Mouse (Mus musculus) midbrain, embryonic 16.5 days (tissue): ENCODE measurements at regions not wholly inside any gene's neighbourhood (a gene's known extent, or its start where the extent isn't known, plus 50 kb on each side); places are given as distances from the start of the nearest gene placed in this dataset.

Experiments
- ATAC-seq: fragments of 200-750 bp; cut with Nextera tagmentation; 2 replicates; pipeline ENCODE4 v1.8.0; 2017; ENCODE audit warnings: moderate TSS enrichment
- H3K27ac ChIP-seq: fragments of 300-500 bp; sonication (generic); 2 replicates; pipeline ENCODE4 v1.5.1; 2014; ENCODE audit warnings: mild to moderate bottlenecking, low read length, mixed read lengths
- H3K27me3 ChIP-seq: fragments of 300-500 bp; sonication (generic); 2 replicates; pipeline ENCODE4 v1.6.1; 2014; ENCODE audit warnings: low read depth, low read length, mixed read lengths; ENCODE audit not compliant: control insufficient read depth, insufficient read depth
- H3K36me3 ChIP-seq: fragments of 300-500 bp; sonication (generic); 2 replicates; pipeline ENCODE4 v1.6.1; 2014; ENCODE audit warnings: mild to moderate bottlenecking, low read length, moderate library complexity, mixed read lengths; ENCODE audit not compliant: control insufficient read depth, insufficient read depth
- H3K4me1 ChIP-seq: fragments of 300-500 bp; sonication (generic); 2 replicates; pipeline ENCODE4 v1.6.1; 2014; ENCODE audit warnings: mild to moderate bottlenecking, low read length, mixed read lengths; ENCODE audit not compliant: control insufficient read depth, insufficient read depth
- H3K4me2 ChIP-seq: fragments of 300-500 bp; sonication (generic); 2 replicates; pipeline ENCODE4 v1.6.1; 2014; ENCODE audit warnings: mild to moderate bottlenecking, low read length, mixed read lengths
- H3K4me3 ChIP-seq: fragments of 300-500 bp; sonication (generic); 2 replicates; pipeline ENCODE4 v1.5.1; 2014; ENCODE audit warnings: low read depth, mild to moderate bottlenecking, low read length, moderate library complexity, mixed read lengths
- H3K9ac ChIP-seq: fragments of 300-500 bp; sonication (generic); 2 replicates; pipeline ENCODE4 v1.6.1; 2014; ENCODE audit warnings: low read depth, low read length, mixed read lengths
- H3K9me3 ChIP-seq: fragments of 300-500 bp; sonication (generic); replicated peaks from 2 replicates; pipeline ENCODE4 v1.6.1; 2014; ENCODE audit warnings: mild to moderate bottlenecking, low read length, mixed read lengths; ENCODE audit not compliant: control insufficient read depth, poor library complexity, severe bottlenecking
- WGBS: fragments of 180-500 bp; shearing (Covaris S2); extraction: QIAGEN DNeasy Blood & Tissue Kit; methylation state at CpG from one replicate; pipeline ENCODE4 v1.1.7; 2014; 5-methylcytosine and 5-hydroxymethylcytosine counted together

DNA sequence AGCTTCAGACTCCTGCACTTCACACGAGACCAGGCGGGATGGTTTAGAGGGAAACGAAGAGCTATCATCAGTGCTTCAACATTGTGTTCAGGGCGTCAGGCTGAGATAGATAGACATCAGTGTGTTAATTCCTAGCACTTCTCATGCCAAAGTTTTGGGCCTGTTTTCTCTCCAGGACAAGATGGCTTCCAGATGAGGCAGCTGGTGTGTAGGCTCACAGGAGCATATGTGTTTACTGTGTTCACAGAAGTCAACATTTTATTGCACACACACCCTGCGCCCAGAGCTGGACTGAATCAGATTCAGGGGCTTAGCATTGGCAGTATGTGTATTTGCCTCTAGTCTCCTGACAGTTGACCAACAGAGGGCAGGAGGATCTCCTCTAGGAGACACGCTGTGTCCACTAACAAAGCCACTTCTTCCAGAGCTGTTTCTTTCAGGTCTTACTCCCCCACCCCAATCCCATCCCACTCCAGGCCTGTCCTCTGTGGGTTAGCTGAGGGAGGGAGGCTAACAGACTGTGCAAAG lies 123.4 kb downstream of the Lrrc30 start:
- H3K4me1 ChIP-seq, result no peaks in the 10 kb centered on the region
- H3K4me3 ChIP-seq, result no peak overlapping the region
- H3K9me3 ChIP-seq, result no peaks in the 10 kb centered on the region
- H3K27ac ChIP-seq, result no peak overlapping the region
- WGBS, result 90% methylated on average over 6 of the region's 6 CpGs
- H3K4me2 ChIP-seq, result no peak overlapping the region
- H3K9ac ChIP-seq, result no peak overlapping the region
- no peaks in the 10 kb centered on the region for H3K27me3 ChIP-seq
- H3K36me3 ChIP-seq, result no peaks in the 10 kb centered on the region
- ATAC-seq, result no peak

DNA sequence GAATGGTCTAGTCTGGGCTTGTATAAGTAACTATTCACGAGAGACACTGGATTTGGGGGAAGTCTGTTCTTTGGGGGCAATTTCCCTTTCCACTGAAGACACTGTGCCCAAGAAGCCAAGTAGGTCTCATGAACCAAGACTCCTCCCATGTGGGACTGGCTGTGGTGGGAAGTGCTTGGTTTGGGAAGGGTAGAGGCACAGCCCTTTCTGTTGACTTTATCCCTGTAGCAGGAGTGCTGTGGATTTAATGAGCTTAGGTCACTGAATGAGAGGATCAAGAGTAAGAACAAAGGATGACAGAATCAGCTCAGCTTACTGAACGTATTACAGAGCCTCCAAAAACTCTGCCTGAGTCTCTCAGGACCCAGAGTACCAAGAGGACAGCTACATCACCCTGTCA lies 124.2 kb downstream of the Lrrc30 start:
- Histone ChIP-seq H3K4me2 (no peak overlapping the region), H3K27ac (no peak overlapping the region), H3K27me3 (no peaks in the 10 kb centered on the region), H3K4me3 (no peak overlapping the region), H3K4me1 (no peaks in the 10 kb centered on the region), H3K36me3 (no peaks in the 10 kb centered on the region), H3K9me3 (no peaks in the 10 kb centered on the region), H3K9ac (no peak overlapping the region)
- no peak for ATAC-seq
- 29% methylated on average over 2 of the region's 2 CpGs for WGBS

DNA sequence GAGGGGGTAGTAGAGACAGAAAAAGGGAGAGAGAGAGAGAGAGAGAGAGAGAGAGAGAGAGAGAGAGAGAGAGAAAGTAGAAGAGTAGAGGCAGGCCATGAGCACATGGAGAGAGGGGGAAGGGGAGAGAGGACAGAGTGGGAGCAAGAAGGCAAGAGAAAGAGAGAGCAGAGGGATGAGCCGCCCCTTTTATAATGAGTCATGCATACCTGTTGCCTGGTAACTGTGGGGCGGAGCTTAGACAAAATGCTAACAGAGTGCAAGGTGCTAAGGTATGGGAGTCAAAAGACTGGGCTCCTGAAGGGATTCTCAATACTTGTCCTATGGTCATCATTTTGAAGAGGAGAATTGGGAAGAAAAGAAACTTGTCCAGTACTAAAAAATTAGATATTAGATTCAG lies 126.1 kb downstream of the Lrrc30 start:
- no peaks in the 10 kb centered on the region for H3K9me3 ChIP-seq
- no peak overlapping the region for H3K4me3 ChIP-seq
- H3K9ac ChIP-seq, result no peak overlapping the region
- no peaks in the 10 kb centered on the region for H3K36me3 ChIP-seq
- no peaks in the 10 kb centered on the region for H3K4me1 ChIP-seq
- H3K4me2 ChIP-seq, result no peak overlapping the region
- H3K27ac ChIP-seq, result no peak overlapping the region
- no peaks in the 10 kb centered on the region for H3K27me3 ChIP-seq
- WGBS, result 47% methylated on average over 2 of the region's 2 CpGs
- no peak for ATAC-seq

DNA sequence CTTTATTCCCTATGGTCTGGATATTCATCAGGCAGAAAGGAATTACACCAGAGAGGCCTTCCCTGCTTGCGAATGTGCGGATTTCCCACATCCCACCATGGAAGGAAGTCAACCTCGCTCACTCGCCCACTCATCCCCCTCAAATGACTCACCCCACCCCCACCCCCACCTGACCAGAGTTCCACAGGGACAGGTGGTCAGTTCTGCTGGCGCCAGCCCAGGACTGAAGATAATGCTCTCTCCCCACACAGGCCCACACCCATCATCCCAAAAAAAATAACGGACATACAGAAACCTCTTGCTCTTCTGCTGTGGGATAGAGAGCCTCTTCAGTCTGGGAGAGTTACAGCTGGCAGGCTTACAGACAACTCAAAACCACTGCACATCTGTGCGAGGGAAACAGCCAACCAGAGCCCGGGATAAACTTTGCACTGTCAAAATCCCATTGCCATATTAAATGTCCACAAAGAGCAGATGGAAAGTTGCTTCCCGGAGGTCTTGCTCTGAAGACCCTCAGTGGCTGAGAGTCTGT lies 128.0 kb downstream of the Lrrc30 start:
- Histone ChIP-seq H3K4me3 (no peak overlapping the region), H3K4me1 (peaks cover 9% of the 10 kb centered on the region), H3K36me3 (no peaks in the 10 kb centered on the region), H3K27ac (no peak overlapping the region), H3K4me2 (no peak overlapping the region), H3K9me3 (no peaks in the 10 kb centered on the region), H3K9ac (no peak overlapping the region), H3K27me3 (no peaks in the 10 kb centered on the region)
- ATAC-seq, result no peak
- 83% methylated on average over 9 of the region's 9 CpGs for WGBS

DNA sequence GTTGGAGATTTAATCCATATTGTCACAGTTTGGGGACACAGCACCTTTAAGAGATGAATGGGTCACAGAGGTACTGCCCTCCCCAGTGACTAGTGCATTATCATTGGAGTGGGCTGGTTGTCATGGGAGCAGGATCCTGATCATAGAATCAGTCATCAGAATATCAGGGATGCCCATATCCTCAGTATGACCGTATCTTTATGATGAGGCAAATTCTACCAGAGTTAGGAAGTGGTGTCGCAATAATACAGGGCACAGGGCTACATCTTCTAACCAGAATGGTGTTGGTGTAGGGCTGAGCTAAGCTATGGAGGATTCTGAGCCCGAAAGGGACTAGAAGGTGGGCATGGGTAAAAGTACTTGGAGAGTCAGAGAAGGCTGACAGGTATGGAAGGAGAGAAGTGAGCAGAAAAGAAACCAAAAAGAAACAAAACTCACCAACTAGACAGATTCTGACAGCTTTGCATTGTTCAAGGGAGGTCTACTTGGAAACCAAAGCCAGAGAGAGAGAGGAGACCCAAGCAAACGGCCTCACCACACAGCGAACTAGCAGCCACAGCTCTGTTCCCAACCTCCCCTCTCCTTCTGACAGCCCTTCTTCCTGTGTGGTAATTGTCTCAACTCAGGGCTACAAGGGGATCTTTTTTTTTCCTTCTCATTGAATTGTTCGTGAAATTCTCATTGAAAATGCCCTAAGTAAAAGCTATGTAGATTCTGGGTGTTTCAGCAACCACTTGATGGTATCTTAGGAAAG lies 129.2 kb downstream of the Lrrc30 start:
- H3K4me2 ChIP-seq, result no peak overlapping the region
- 77% methylated on average over 6 of the region's 6 CpGs for WGBS
- H3K4me1 ChIP-seq, result peaks cover 10% of the 10 kb centered on the region
- no peaks in the 10 kb centered on the region for H3K9me3 ChIP-seq
- no peak overlapping the region for H3K27ac ChIP-seq
- no peak for ATAC-seq
- no peak overlapping the region for H3K9ac ChIP-seq
- no peaks in the 10 kb centered on the region for H3K36me3 ChIP-seq
- no peaks in the 10 kb centered on the region for H3K27me3 ChIP-seq
- no peak overlapping the region for H3K4me3 ChIP-seq

DNA sequence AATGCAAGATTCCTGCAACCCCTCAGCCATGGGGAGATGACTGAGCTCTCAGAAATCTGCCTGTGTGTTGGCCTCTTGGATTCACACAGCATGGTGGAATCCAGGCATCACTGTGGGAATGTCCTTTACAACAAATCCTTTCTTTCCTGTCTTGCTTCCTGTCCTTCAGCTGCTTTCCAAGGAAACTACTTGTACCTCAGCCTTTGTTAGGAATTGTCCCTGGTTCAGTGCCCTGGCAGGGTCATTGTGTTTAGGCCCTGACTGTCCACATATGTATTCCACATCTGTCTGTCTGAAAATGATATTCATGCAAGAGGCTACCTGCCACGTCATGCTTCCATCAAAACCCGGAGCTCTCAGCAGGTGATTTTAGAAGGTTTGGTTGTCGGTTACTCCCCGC lies 129.9 kb downstream of the Lrrc30 start:
- ATAC-seq, result no peak

DNA sequence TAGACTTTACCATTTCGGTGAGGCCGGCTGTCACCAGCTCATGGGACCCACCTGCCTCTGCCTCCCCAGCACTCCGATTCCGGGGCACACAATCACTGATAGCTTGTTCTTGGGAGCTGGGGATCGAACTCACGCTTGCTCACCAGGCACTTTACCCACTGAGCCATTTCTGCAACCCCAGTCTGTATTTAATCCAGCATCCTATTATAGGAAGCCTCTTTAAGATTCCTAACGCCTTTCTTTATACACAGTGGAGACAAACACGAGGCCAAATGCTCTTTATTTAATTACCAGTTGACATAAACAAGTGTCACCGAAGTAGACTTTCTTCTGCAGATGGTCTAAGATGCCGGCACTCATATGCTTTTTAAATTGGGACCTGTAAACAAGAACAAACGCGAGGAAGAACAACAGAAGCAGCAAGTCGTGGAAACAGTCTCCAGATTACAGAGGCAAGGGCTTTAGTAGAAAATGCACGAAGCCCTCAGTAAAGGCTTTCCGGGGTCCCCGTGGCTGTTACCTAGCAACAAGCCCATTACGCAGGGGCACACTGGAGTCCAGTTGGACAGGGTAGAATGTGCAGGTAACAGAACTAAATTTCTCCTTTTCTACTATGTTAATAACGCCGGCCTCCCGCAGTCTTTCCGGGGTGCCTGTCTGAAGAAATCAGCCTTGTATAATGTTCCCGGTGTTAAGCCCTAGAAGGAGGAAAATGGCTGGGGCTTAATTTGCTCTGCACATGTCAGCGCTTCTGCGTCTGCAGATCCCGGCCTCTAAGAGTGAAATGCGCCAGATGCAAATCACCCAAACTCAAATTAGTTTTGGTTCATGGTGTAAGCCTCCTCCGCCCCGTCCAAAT lies 132.5 kb downstream of the Lrrc30 start:
- H3K4me3 ChIP-seq, result peak overlapping the region; percentile 31
- WGBS, result 27% methylated on average over 28 of the region's 28 CpGs
- no peaks in the 10 kb centered on the region for H3K36me3 ChIP-seq
- no peaks in the 10 kb centered on the region for H3K27me3 ChIP-seq
- H3K4me1 ChIP-seq, result peaks cover 10% of the 10 kb centered on the region
- peak; percentile 88 for ATAC-seq
- peak overlapping the region; percentile 74 for H3K27ac ChIP-seq
- no peaks in the 10 kb centered on the region for H3K9me3 ChIP-seq
- peak overlapping the region; percentile 53 for H3K4me2 ChIP-seq
- H3K9ac ChIP-seq, result peak overlapping the region; percentile 48

More for the DNA sequence above, 129.9 kb downstream of the Lrrc30 start:
- H3K9ac ChIP-seq, result no peak overlapping the region
- H3K27ac ChIP-seq, result no peak overlapping the region
- H3K9me3 ChIP-seq, result no peaks in the 10 kb centered on the region
- 58% methylated on average over 4 of the region's 4 CpGs for WGBS
- H3K36me3 ChIP-seq, result no peaks in the 10 kb centered on the region
- H3K4me3 ChIP-seq, result no peak overlapping the region
- H3K4me2 ChIP-seq, result no peak overlapping the region
- peaks cover 10% of the 10 kb centered on the region for H3K4me1 ChIP-seq
- H3K27me3 ChIP-seq, result no peaks in the 10 kb centered on the region

DNA sequence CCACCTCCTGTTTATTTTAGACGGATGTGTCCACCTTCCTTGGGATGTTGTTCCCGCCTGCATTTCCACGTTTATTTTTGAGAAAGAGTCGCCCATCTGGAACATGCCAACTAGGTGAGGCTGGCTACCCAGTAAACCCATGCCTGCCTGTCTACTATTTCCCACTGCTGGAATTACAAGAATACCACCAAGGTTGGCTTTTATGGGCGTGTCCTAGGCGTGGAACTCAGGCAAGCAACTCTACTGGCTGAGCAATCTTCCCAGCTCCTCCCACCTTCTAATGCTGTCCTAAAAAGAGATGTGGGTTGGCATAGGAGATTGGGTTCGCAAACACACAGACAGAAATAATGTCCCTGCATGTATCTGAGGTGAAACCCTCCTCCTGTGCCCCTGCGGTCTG lies 135.1 kb downstream of the Lrrc30 start:
- no peak overlapping the region for H3K4me3 ChIP-seq
- no peak overlapping the region for H3K27ac ChIP-seq
- no peaks in the 10 kb centered on the region for H3K9me3 ChIP-seq
- H3K9ac ChIP-seq, result no peak overlapping the region
- no peak for ATAC-seq
- no peaks in the 10 kb centered on the region for H3K27me3 ChIP-seq
- H3K36me3 ChIP-seq, result no peaks in the 10 kb centered on the region
- H3K4me1 ChIP-seq, result peaks cover 10% of the 10 kb centered on the region
- WGBS, result 93% methylated on average over 8 of the region's 8 CpGs
- no peak overlapping the region for H3K4me2 ChIP-seq

DNA sequence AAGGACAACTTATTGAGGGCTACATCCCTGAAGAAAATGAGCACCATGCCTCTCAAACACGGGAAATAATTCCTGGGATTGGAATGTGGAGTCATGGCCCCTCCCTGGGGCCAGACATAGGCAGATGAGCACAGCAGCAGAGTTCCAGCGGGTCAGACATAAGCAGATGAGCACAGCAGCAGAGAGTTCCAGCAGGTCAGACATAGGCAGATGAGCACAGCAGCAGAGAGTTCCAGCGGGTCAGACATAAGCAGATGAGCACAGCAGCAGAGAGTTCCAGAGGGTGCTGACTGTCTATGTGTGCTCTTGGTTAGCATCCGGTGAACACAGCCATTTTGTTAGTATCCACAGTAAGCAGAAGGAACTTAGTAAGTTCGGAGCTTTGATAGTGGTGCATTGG lies 126.2 kb upstream of the Ptprm start:
- Histone ChIP-seq H3K4me3 (no peak overlapping the region), H3K9ac (no peak overlapping the region), H3K9me3 (no peaks in the 10 kb centered on the region; the same call in 1 of the 2 replicates), H3K27ac (no peak overlapping the region), H3K4me2 (no peak overlapping the region), H3K4me1 (no peaks in the 10 kb centered on the region), H3K27me3 (no peaks in the 10 kb centered on the region), H3K36me3 (no peaks in the 10 kb centered on the region)
- ATAC-seq, result no peak
- 77% methylated on average over 5 of the region's 5 CpGs for WGBS
